Mouse (Mus musculus) left cerebral cortex, postnatal 14 days (tissue): ENCODE measurements at regions not wholly inside any gene's neighbourhood (a gene's known extent, or its start where the extent isn't known, plus 50 kb on each side); places are given as distances from the start of the nearest gene placed in this dataset.
A peak's percentile ranks its signal among the peaks of the same experiment; 100 is the strongest.

ENCODE experiments used
- DNase-seq, 2 experiments: peaks; one replicate each; pipeline ENCODE4 v3.0.0; 2021 to 2022; ENCODE audit warnings: low spot score in 2 of 2, mixed read lengths in 1 of 2
- intact Hi-C: fragments of 180-260 bp; cut with DNase I; formaldehyde crosslinking; loops from one replicate; pipeline ENCODE4 v1.15.1; 2025

GRCm38 (mm10) chr4:54798523-54798922, 146.3 kb upstream of the Zfp462 start:
- intact Hi-C loops: no loop called here
- no peak for DNase-seq

- DNase-seq: no peak
- intact Hi-C loops: no loop called here
Observed at GRCm38 (mm10) chr4:54811163-54811562, 133.7 kb upstream of the Zfp462 start.

- DNase-seq: no peak
- intact Hi-C loops: no loop called here
Observed at GRCm38 (mm10) chr4:54812740-54813634, 131.9 kb upstream of the Zfp462 start.

GRCm38 (mm10) chr4:54837326-54837725, 107.5 kb upstream of the Zfp462 start:
- intact Hi-C loops: no loop called here
- DNase-seq: peak; percentile 18 to 39

GRCm38 (mm10) chr4:54838111-54838510, 106.7 kb upstream of the Zfp462 start:
- intact Hi-C loops: no loop called here
- DNase-seq: no peak

GRCm38 (mm10) chr4:54838794-54839193, 106.1 kb upstream of the Zfp462 start:
- intact Hi-C loops: no loop called here
- no peak for DNase-seq

- intact Hi-C loops: no loop called here
- no peak for DNase-seq
Observed at GRCm38 (mm10) chr4:54852991-54853925, 91.6 kb upstream of the Zfp462 start.

GRCm38 (mm10) chr4:54858604-54859003, 86.2 kb upstream of the Zfp462 start:
- intact Hi-C loops: no loop called here
- DNase-seq: no peak

GRCm38 (mm10) chr4:54866062-54866461, 78.8 kb upstream of the Zfp462 start:
- intact Hi-C loops: no loop called here
- peak in 1 of 2 experiments; percentile 12 for DNase-seq

GRCm38 (mm10) chr4:54874136-54874827, 70.6 kb upstream of the Zfp462 start:
- DNase-seq: no peak
- intact Hi-C loops: no loop called here

GRCm38 (mm10) chr4:54875506-54875905, 69.3 kb upstream of the Zfp462 start:
- no peak for DNase-seq
- intact Hi-C loops: no loop called here

GRCm38 (mm10) chr4:54877361-54877760, 67.5 kb upstream of the Zfp462 start:
- DNase-seq: no peak
- intact Hi-C loops: no loop called here

- intact Hi-C loops: no loop called here
- DNase-seq: no peak
Observed at GRCm38 (mm10) chr4:54878531-54878930, 66.3 kb upstream of the Zfp462 start.

- intact Hi-C loops: no loop called here
- no peak for DNase-seq
Observed at GRCm38 (mm10) chr4:54893288-54893687, 51.6 kb upstream of the Zfp462 start.
